Comparison of ENCODE assay signal across 8 mouse cellular contexts in genomic region chr15:78403301-78403741, GRCm38 (mm10). TPM values are rescaled to one million over a fixed set of nuclear protein-coding genes. Genes with fewer than 3 reads are reported as not detected.
DNase-seq lines count a peak whose midpoint lies in the region; ATAC-seq and TF ChIP-seq lines count a peak whose summit lies in the region.

No protein-coding gene starts in this region.

- no peak overlapping the region for H3K4me3 ChIP-seq in hindbrain, embryonic 13.5 days
- H3K4me3 ChIP-seq in hindbrain, embryonic 11.5 days (ENCODE audit: low read depth, low read length), result no peak overlapping the region
- no peak overlapping the region for H3K4me3 ChIP-seq in intestine, embryonic 16.5 days (ENCODE audit: low read length)
- no peak overlapping the region for H3K4me3 ChIP-seq in lung, embryonic 14.5 days (ENCODE audit: low read depth, low read length)

- TF ChIP-seq CTCF in lung, embryonic 14.5 days (IDR thresholded peaks at IDR 0.05; ENCODE audit: low read depth), result no peak

- peaks cover 61% of the 10 kb centered on the region for H3K4me1 ChIP-seq in hindbrain, embryonic 13.5 days (replicated peaks)
- H3K4me1 ChIP-seq in hindbrain, embryonic 11.5 days (replicated peaks; ENCODE audit: control insufficient read depth, insufficient read depth, low read length), result peaks cover 5% of the 10 kb centered on the region; the same call in 1 of the 2 replicates
- H3K4me1 ChIP-seq in intestine, embryonic 16.5 days (ENCODE audit: control insufficient read depth, insufficient read depth, low read length), result peaks cover 27% of the 10 kb centered on the region
- peaks cover 33% of the 10 kb centered on the region for H3K4me1 ChIP-seq in lung, embryonic 14.5 days (ENCODE audit: insufficient read depth)

- H3K9me3 ChIP-seq in hindbrain, embryonic 13.5 days, result no peaks in the 10 kb centered on the region
- H3K9me3 ChIP-seq in hindbrain, embryonic 11.5 days (ENCODE audit: control insufficient read depth, low read length), result no peaks in the 10 kb centered on the region
- no peaks in the 10 kb centered on the region for H3K9me3 ChIP-seq in intestine, embryonic 16.5 days (ENCODE audit: control insufficient read depth, low read length)
- H3K9me3 ChIP-seq in lung, embryonic 14.5 days (ENCODE audit: low read depth, low read length), result no peaks in the 10 kb centered on the region

- H3K27ac ChIP-seq in hindbrain, embryonic 13.5 days, result peak overlapping the region; percentile 36
- no peak overlapping the region for H3K27ac ChIP-seq in hindbrain, embryonic 11.5 days (ENCODE audit: low read depth, low read length)
- H3K27ac ChIP-seq in intestine, embryonic 16.5 days (ENCODE audit: low read length), result peak overlapping the region; percentile 1; the same call in 1 of the 2 replicates
- peak overlapping the region; percentile 90 for H3K27ac ChIP-seq in lung, embryonic 14.5 days (ENCODE audit: low read depth)

- no peak overlapping the region for H3K9ac ChIP-seq in hindbrain, embryonic 13.5 days
- no peak overlapping the region for H3K9ac ChIP-seq in hindbrain, embryonic 11.5 days (ENCODE audit: low read depth, low read length)
- H3K9ac ChIP-seq in intestine, embryonic 16.5 days (ENCODE audit: low read depth, low read length), result peak overlapping the region; percentile 12; the same call in 1 of the 2 replicates
- H3K9ac ChIP-seq in lung, embryonic 14.5 days, result peak overlapping the region; percentile 30; the same call in 1 of the 2 replicates

- peak overlapping the region; percentile 11; the same call in 1 of the 2 replicates for H3K4me2 ChIP-seq in hindbrain, embryonic 13.5 days
- no peak overlapping the region for H3K4me2 ChIP-seq in hindbrain, embryonic 11.5 days (replicated peaks; ENCODE audit: low read depth, low read length)
- H3K4me2 ChIP-seq in intestine, embryonic 16.5 days (ENCODE audit: low read depth, low read length), result peak overlapping the region; percentile 75
- peak overlapping the region; percentile 93 for H3K4me2 ChIP-seq in lung, embryonic 14.5 days

- DNase-seq in hindbrain, embryonic 11.5 days (ENCODE audit: low spot score), result no peak
- DNase-seq in adrenal gland, adult 8-10 months, result peak; percentile 81
- peak; percentile 39 for DNase-seq in lung, embryonic 14.5 days
- no peak for DNase-seq in left cerebral cortex, postnatal 4 days
- no peak for DNase-seq in right cerebral cortex, postnatal 14 days
- no peak for DNase-seq in layer of hippocampus, postnatal 36 days

- ATAC-seq in hindbrain, embryonic 13.5 days (ENCODE audit: low FRiP score), result no peak
- no peak for ATAC-seq in hindbrain, embryonic 11.5 days (ENCODE audit: low FRiP score)
- ATAC-seq in intestine, embryonic 16.5 days, result no peak
- ATAC-seq in lung, embryonic 14.5 days (ENCODE audit: insufficient read depth), result no peak

- H3K36me3 ChIP-seq in hindbrain, embryonic 13.5 days, result no peaks in the 10 kb centered on the region
- no peaks in the 10 kb centered on the region for H3K36me3 ChIP-seq in hindbrain, embryonic 11.5 days (ENCODE audit: control insufficient read depth, insufficient read depth, low read length)
- H3K36me3 ChIP-seq in intestine, embryonic 16.5 days (ENCODE audit: control insufficient read depth, insufficient read depth, low read length), result no peaks in the 10 kb centered on the region
- H3K36me3 ChIP-seq in lung, embryonic 14.5 days (ENCODE audit: insufficient read depth), result 0 out of 2 replicates have a peak, but pooled peaks cover 3% of the 10 kb centered on the region

- WGBS in hindbrain, embryonic 13.5 days, result 59% methylated on average over 3 of the region's 3 CpGs
- WGBS in hindbrain, embryonic 11.5 days, result 43% methylated on average over 3 of the region's 3 CpGs
- WGBS in intestine, embryonic 16.5 days, result 38% methylated on average over 3 of the region's 3 CpGs
- whole genome bisulfite sequencing in lung, embryonic 14.5 days, result 32% methylated on average over 3 of the region's 3 CpGs

- intact Hi-C loops in left cerebral cortex, postnatal 4 days (cut with DNase I), result no loop called here

- peaks cover 8% of the 10 kb centered on the region for H3K27me3 ChIP-seq in hindbrain, embryonic 13.5 days
- H3K27me3 ChIP-seq in hindbrain, embryonic 11.5 days (ENCODE audit: control insufficient read depth, insufficient read depth, low read length), result peaks cover under 1% of the 10 kb centered on the region
- H3K27me3 ChIP-seq in intestine, embryonic 16.5 days (replicated peaks; ENCODE audit: control insufficient read depth, insufficient read depth, low read length), result 0 out of 2 replicates have a peak, but pooled peaks cover 3% of the 10 kb centered on the region
- H3K27me3 ChIP-seq in lung, embryonic 14.5 days (ENCODE audit: insufficient read depth, low read length), result no peaks in the 10 kb centered on the region

RNA-seq across cellular contexts. Expression of gene Tst, which starts 2.4 kb away (rescaled TPM):
- polyA plus RNA-seq in hindbrain, embryonic 13.5 days (2015; fragmentation: Nextera tagmentation; extraction: Ambion mirVana), result 10.7 and 17.0 TPM in 2 replicates
- 8.5 TPM in 2 replicates for polyA plus RNA-seq in hindbrain, embryonic 11.5 days (2014; fragmentation: Nextera tagmentation; extraction: Ambion mirVana)
- total RNA-seq in adrenal gland, adult 8-10 months (2022), result 100 to 1,000 TPM; 288 to 361 (median 321) TPM
- 62.9 and 68.1 TPM in 2 replicates for polyA plus RNA-seq in intestine, embryonic 16.5 days (2015; fragmentation: Nextera tagmentation; extraction: Ambion mirVana)
- polyA plus RNA-seq in lung, embryonic 14.5 days (2014; fragmentation: Nextera tagmentation; extraction: Ambion mirVana), result 51.9 and 53.5 TPM in 2 replicates
- total RNA-seq in left cerebral cortex, postnatal 4 days (2021), result 10 to 100 TPM; 29.2 to 30.4 TPM
- total RNA-seq in layer of hippocampus, postnatal 36 days (2021), result 10 to 100 TPM; 37.7 to 40.9 TPM

RNA-seq across cellular contexts. Expression of gene Mpst, which starts 2.9 kb away (rescaled TPM):
- polyA plus RNA-seq in hindbrain, embryonic 13.5 days (2015; fragmentation: Nextera tagmentation; extraction: Ambion mirVana), result 2.2 and 3.1 TPM in 2 replicates
- polyA plus RNA-seq in hindbrain, embryonic 11.5 days (2014; fragmentation: Nextera tagmentation; extraction: Ambion mirVana), result 2.6 and 2.7 TPM in 2 replicates
- 10 to 100 TPM; 47.5 to 53.8 (median 49.3) TPM for total RNA-seq in adrenal gland, adult 8-10 months (2022)
- 3.0 and 3.4 TPM in 2 replicates for polyA plus RNA-seq in intestine, embryonic 16.5 days (2015; fragmentation: Nextera tagmentation; extraction: Ambion mirVana)
- polyA plus RNA-seq in lung, embryonic 14.5 days (2014; fragmentation: Nextera tagmentation; extraction: Ambion mirVana), result 3.3 and 3.5 TPM in 2 replicates
- total RNA-seq in left cerebral cortex, postnatal 4 days (2021), result 10 to 100 TPM; 57.2 to 58.7 TPM
- total RNA-seq in layer of hippocampus, postnatal 36 days (2021), result 10 to 100 TPM; 24.6 to 30.7 TPM

RNA-seq across cellular contexts. Expression of gene Tex33, which starts 7.6 kb away (rescaled TPM):
- polyA plus RNA-seq in hindbrain, embryonic 13.5 days (2015; fragmentation: Nextera tagmentation; extraction: Ambion mirVana), result not detected in 2 replicates
- polyA plus RNA-seq in hindbrain, embryonic 11.5 days (2014; fragmentation: Nextera tagmentation; extraction: Ambion mirVana), result not detected in 2 replicates
- total RNA-seq in adrenal gland, adult 8-10 months (2022), result under 1 TPM in 1 of 4 experiments, not detected in 3; 0.31 TPM
- polyA plus RNA-seq in intestine, embryonic 16.5 days (2015; fragmentation: Nextera tagmentation; extraction: Ambion mirVana), result not detected in 2 replicates
- polyA plus RNA-seq in lung, embryonic 14.5 days (2014; fragmentation: Nextera tagmentation; extraction: Ambion mirVana), result not detected in 2 replicates
- not detected for total RNA-seq in left cerebral cortex, postnatal 4 days (2021)
- not detected for total RNA-seq in layer of hippocampus, postnatal 36 days (2021)

RNA-seq across cellular contexts. Expression of gene Kctd17, which starts 25.0 kb away (rescaled TPM):
- polyA plus RNA-seq in hindbrain, embryonic 13.5 days (2015; fragmentation: Nextera tagmentation; extraction: Ambion mirVana), result 114 and 116 TPM in 2 replicates
- polyA plus RNA-seq in hindbrain, embryonic 11.5 days (2014; fragmentation: Nextera tagmentation; extraction: Ambion mirVana), result 62.7 and 65.8 TPM in 2 replicates
- total RNA-seq in adrenal gland, adult 8-10 months (2022), result 100 to 1,000 TPM in 2 of 4 experiments, 10 to 100 TPM in 2; 80.2 to 106 (median 96.4) TPM
- 20.2 and 23.6 TPM in 2 replicates for polyA plus RNA-seq in intestine, embryonic 16.5 days (2015; fragmentation: Nextera tagmentation; extraction: Ambion mirVana)
- 51.8 and 53.9 TPM in 2 replicates for polyA plus RNA-seq in lung, embryonic 14.5 days (2014; fragmentation: Nextera tagmentation; extraction: Ambion mirVana)
- 100 to 1,000 TPM; 212 to 213 TPM for total RNA-seq in left cerebral cortex, postnatal 4 days (2021)
- total RNA-seq in layer of hippocampus, postnatal 36 days (2021), result 100 to 1,000 TPM; 248 TPM

Comparison
In these comparisons a context has a peak if more than half of its experiments do, and no peak if none do; other contexts are left out.
1. H3K9ac ChIP-seq: peak in intestine, embryonic 16.5 days (single experiment) and lung, embryonic 14.5 days (single experiment); none in hindbrain, embryonic 13.5 days (single experiment) and hindbrain, embryonic 11.5 days (single experiment).
2. DNase-seq: peak in adrenal gland, adult 8-10 months (single experiment) and lung, embryonic 14.5 days (single experiment); none in hindbrain, embryonic 11.5 days (single experiment), left cerebral cortex, postnatal 4 days (single experiment), right cerebral cortex, postnatal 14 days (single experiment) and layer of hippocampus, postnatal 36 days (0 of 2).